Mouse (Mus musculus) telencephalon, adult 2 months (tissue): ENCODE results near the gene Pkd1l1.

Source experiments
- DNase-seq: peaks from one replicate; pipeline ENCODE4 v3.0.0-alpha.2; 2011; ENCODE audit warnings: low read depth, low spot score

Pkd1l1 gene

GRCm38 (mm10) chr11:8936431-8937110, 36.5 kb downstream of the Pkd1l1 start:
- DNase-seq, result no peak

GRCm38 (mm10) chr11:8916081-8916671, 56.9 kb downstream of the Pkd1l1 start:
- DNase-seq, result no peak

DNA sequence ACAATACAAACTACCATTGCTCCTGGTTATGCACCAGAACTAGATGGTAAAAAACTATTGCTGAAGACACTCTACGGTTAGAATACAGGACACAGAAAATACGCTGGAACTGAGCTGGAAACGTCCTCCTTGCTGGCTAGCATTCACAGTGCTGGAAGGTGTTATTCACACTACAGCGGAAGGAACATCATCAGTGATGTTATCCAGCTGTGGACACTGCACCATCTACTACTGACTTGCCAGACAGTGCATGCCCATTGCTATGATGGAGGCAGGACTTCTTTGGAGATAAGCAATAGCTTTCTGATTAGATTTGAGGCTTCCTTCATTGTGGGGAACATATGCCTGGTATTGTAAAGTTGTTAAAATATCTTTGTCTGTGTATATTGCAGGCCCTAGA, 90.3 kb downstream of the Pkd1l1 start:
- no peak for DNase-seq

- DNase-seq, result no peak
Observed at GRCm38 (mm10) chr11:8881521-8881920, 91.5 kb downstream of the Pkd1l1 start.

DNA sequence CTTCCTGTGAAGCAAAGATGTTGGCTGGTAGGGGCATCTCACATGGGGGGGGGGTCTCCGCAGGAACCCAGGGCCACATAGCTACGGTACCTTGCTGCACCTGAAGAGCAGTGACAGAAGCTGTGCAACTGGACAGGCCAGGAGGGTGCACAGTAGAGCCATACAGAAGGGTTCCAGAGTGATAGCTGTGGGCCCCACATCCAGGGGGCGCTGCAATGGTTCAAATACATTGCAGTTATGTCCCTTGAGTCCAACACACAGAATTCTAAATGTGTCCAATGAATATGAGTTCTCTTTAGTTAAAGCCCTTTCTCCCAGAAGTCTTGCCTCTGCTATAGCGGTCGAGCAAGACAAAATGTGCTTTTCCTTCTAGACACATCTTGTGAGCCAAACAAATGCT, 103.0 kb downstream of the Pkd1l1 start:
- no peak for DNase-seq

DNA sequence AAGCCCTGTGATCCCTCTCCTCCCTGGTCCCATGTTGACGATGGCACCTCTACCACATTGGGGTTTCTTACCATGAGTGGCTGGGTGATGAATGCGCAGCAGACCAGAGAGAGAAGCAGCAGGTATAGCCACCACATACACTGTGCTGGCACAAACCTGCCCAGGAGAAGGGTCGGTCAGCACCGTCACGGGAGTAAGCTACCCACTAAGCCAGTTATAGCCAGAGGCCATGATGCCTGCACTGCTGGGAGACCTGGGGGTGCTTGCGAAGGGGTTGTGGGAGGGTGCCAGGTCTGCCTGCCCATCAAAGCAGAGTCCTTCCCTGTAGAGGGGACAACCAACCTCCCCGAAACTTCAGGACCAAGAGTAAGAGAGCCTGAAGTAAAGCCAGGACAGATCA, 107.0 kb downstream of the Pkd1l1 start:
- no peak for DNase-seq

DNA sequence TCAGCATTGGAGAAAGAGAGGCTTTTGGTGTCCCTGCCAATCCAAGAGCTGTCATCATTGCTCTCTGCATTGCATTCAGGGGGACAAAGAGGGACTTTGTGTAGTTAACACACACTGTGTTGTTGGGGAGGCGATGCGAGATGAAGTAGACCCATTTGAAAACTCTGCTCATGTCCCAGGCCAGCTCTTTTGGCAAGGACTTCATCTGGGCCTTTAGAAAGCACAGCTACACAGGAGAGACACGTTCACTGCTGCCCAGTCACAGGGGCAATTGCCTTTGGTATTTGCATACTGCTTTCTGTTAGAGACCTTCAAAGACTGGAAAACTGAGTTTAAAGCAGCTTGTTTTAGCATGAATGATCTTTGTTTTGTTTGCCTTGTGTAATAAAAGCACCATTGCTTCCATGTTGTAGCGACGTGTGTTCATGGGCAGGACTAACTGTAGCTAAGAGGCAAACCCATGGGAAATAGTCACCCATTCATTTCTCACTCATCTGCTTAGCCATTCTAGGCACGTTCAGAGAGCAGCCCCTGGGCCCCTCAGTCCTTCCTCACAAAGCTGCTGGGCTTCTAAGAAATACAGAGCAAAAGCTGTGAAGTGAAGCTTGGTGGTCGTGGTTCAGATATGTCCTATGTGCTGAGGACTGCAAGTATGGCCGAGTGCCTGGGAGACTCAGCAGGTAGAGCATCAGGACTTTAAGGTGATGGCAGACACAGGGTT, 109.0 kb downstream of the Pkd1l1 start:
- peak; percentile 61 for DNase-seq

GRCm38 (mm10) chr11:8862426-8862825, 110.6 kb downstream of the Pkd1l1 start:
- DNase-seq, result no peak

- no peak for DNase-seq
Observed at GRCm38 (mm10) chr11:8861978-8862377, 111.1 kb downstream of the Pkd1l1 start.

DNA sequence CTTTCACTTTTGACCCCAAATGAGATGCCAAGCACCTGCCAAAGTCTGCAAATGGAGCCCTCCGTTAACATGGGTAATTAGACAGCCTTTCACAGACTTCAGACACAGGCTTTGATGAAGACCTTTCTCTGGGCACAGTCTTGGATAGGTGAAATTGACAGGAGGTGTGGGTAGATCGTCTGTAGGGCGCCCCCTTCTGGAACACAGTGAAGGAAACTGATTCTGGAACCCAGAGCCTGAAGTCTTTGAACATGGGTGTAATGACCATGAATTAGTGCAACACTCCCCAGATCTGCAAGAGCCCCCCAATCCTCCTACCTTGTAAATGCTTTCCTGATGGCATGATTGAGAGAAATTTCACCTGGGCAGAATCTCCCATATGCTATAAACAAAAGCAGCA, 112.2 kb downstream of the Pkd1l1 start:
- DNase-seq, result no peak

DNA sequence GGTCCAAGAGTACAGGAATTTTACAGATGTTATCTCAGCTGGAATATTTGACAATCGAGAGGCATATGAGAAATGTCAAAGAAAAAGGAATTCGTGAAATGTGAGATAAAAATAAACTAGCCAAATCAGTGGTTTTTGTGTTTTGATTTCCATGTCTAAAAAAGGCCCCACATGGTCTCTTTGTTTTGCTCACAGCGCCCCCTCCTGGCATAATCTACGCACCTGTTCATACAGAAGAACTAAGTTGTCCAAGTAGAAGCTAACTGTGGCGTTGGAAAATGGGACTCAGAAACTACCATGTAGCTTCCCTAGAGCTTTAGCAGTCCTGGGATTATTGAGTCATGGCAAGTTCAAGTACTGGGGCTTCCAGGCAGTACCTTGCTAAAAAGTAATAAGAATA, 113.2 kb downstream of the Pkd1l1 start:
- DNase-seq, result no peak

- no peak for DNase-seq
Observed at GRCm38 (mm10) chr11:8859041-8859440, 114.0 kb downstream of the Pkd1l1 start.

DNA sequence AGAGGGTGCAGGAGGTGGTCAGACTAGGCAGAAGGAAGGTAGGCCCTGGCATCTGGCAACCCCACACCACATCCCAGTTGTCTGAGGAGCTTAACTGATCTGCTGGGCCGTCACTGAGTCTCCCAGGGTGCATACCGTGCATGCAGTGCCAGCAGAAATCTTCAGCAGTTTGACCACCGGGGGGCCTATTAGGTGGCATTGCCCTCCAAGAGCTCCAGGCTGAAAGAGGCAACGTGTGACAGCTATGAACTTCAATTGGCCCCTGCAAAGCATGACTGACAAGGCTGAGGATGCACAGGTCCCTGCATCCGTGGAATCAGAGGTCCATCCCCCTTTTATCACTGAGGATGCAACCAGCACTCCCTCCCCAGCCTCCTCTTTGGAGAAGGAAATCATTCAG, 116.9 kb downstream of the Pkd1l1 start:
- DNase-seq, result no peak

DNA sequence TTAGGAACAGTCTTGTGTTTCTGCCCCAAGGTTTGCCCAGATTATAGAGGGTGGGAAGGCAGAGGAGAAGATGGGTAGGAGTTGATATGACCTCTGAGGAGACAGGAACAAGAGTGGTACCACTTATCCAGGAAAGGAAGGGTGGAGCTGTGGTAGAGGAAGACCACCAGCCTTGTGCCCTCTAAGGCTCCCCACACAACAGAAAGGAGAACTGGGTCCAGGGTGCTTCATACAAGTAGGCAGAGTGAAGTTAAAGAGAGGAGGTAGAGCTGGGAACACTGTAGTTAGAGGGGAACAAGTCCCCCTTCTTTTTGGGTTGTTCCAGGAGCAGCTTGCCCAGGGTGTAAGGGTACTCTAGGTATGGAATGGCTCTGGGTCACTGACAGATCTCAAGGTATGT, 125.0 kb downstream of the Pkd1l1 start:
- DNase-seq, result no peak

DNA sequence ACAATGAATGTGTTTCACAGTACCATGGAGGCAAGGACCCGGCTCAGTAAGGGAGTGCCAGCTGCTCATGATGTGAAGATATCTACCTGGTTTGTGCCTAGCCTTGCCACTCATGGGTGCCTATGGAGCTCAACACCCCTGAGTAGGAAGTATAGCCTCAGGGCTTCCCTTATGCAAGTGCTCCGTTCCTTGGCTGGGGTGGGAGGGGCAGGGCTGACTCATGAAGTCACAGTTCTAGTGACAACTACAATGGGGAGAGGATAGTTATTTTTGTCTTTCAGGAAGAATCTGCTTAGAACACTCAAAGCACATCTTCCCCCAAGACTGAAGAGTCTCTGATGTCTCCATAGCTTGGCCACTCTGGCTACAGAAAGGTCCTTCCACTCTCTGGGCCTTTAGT, 125.4 kb downstream of the Pkd1l1 start:
- DNase-seq, result no peak

GRCm38 (mm10) chr11:8836176-8836575, 136.9 kb downstream of the Pkd1l1 start:
- no peak for DNase-seq

DNA sequence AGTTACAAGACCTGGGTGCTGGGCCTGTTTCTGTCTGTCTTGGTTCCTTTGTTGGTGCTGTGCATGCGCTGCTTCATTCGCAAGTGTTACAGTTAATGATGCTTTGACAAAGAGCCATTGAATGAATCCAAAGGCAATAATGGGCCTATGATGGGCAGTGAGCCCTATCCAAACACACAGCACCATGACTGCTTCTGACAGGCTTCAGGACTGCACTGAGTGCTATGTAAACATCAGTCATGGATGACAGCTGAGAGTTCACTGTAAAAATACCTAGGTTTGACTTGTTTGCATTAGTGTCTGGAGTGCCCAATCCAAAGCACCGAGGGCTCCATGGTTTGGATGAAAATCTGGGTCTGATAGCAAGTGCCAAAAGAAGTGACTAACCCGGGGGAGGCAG, 138.9 kb downstream of the Pkd1l1 start:
- no peak for DNase-seq

DNA sequence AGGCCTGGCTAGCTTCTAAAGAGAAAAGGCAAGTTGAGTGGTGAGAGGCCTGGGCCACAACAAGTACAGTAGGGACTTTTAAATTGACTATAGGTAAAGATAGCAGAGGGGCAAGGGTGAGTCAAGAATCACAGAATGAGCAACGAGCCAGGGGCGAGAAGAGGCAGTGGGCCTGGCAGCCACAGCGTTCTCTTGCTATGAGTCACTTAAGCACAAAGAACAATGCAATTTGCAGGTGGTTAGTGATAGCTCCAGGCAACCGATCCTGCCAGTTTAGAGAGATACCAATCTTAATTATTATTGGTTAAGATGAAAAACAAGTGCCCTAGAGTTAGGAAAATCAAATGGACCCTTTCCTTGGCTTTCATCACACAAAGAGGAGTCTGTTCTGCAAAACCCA, 142.5 kb downstream of the Pkd1l1 start:
- no peak for DNase-seq

DNA sequence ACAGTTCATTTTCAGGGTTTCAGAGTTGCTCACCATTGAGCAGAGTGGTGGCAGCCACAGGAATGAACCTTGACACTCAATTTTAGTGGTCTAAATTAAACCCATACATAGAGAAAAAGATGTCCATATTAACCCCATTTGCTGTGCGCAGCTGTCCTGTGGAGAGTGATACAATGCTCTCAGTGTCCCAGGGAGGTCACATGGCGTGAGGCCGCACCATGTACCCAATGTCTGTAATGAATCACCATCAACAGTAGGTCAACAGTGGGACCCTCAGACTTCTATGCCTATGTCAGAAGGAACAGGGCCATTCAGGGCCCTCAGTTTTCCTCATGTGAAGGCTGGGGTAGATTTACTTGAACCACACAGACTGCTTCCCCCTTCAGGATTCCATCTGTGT, 143.5 kb downstream of the Pkd1l1 start:
- no peak for DNase-seq

GRCm38 (mm10) chr11:8828836-8829526, 144.1 kb downstream of the Pkd1l1 start:
- no peak for DNase-seq

DNA sequence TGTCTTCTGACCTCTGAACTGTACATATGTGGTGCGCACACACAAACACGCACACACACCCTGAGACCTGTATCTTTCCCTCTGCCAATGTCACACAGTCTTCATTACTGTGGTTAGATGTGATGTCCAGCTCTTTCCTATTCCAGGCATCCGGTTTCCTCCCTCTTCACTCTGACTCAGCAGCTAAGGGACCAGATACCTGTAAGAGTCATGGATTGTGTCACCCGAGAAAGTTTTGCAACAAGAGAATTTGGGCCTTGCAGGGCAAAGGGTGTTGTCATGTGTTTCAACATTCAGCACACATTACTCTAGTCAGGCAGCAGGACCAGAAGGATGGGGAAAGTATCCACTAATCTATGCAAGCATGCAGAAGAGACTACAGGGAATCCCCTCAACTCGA, 146.5 kb downstream of the Pkd1l1 start:
- no peak for DNase-seq

- no peak for DNase-seq
Observed at GRCm38 (mm10) chr11:8826046-8826445, 147.0 kb downstream of the Pkd1l1 start.

GRCm38 (mm10) chr11:8825413-8825812, 147.7 kb downstream of the Pkd1l1 start:
- no peak for DNase-seq
